Mouse (Mus musculus): Measurements from ENCODE around the gene Pik3r3. TPM values are rescaled to one million over a fixed set of nuclear protein-coding genes. Genes with fewer than 3 reads are reported as not detected.
"Not testable (repeated sequence)": the region's sequence is repeated elsewhere in the genome, so short reads cannot be mapped to it uniquely, and the experiment has no call there.

Pik3r3 gene
- total RNA-seq, 2 experiments from 2014 or later: 9.8 to 10.6 TPM

GRCm38 (mm10) chr4:116217046-116217445 is 4.4 kb upstream of the Pik3r3 start:
- no peak for DNase-seq
- intact Hi-C loops (cut with DNase I): no loop called here

- not testable (repeated sequence) for DNase-seq
- intact Hi-C loops (cut with DNase I): loop anchor here (2.0 kb wide), 1 partner anchor 25 kb away; no protein-coding TSS in a partner anchor
Measured at GRCm38 (mm10) chr4:116217661-116218060, 3.8 kb upstream of the Pik3r3 start.

GRCm38 (mm10) chr4:116219056-116219455 is 2.4 kb upstream of the Pik3r3 start:
- intact Hi-C loops (cut with DNase I): loop anchor here (2.0 kb wide), 1 partner anchor 26 kb away; no protein-coding TSS in a partner anchor
- no peak for DNase-seq

- DNase-seq: peak; percentile 7 to 11
- intact Hi-C loops (cut with DNase I): loop anchor here (2.0 kb wide), 1 partner anchor 45 kb away; no protein-coding TSS in a partner anchor
Measured at GRCm38 (mm10) chr4:116220071-116220650, 1.3 kb upstream of the Pik3r3 start.

GRCm38 (mm10) chr4:116220780-116221139 is 658 bp upstream of the Pik3r3 start:
- DNase-seq: no peak
- intact Hi-C loops (cut with DNase I): loop anchor here (2.0 kb wide), 1 partner anchor 46 kb away; no protein-coding TSS in a partner anchor

- intact Hi-C loops (cut with DNase I): loop anchor here (2.0 kb wide), 1 partner anchor 47 kb away; no protein-coding TSS in a partner anchor
- DNase-seq: peak in 1 of 2 experiments; percentile 23
Measured at GRCm38 (mm10) chr4:116221996-116222842, 801 bp downstream of the Pik3r3 start.

GRCm38 (mm10) chr4:116222843-116223119 is 1.4 kb downstream of the Pik3r3 start:
- no peak for DNase-seq
- intact Hi-C loops (cut with DNase I): no loop called here

GRCm38 (mm10) chr4:116243377-116243776 is 22.0 kb downstream of the Pik3r3 start:
- intact Hi-C loops (cut with DNase I): loop anchor here (2.0 kb wide), 1 partner anchor 15 kb away; no protein-coding TSS in a partner anchor
- no peak for DNase-seq

GRCm38 (mm10) chr4:116244240-116244639 is 22.8 kb downstream of the Pik3r3 start:
- no peak for DNase-seq
- intact Hi-C loops (cut with DNase I): no loop called here

GRCm38 (mm10) chr4:116245926-116246325 is 24.5 kb downstream of the Pik3r3 start:
- peak; percentile 23 to 42 for DNase-seq
- intact Hi-C loops (cut with DNase I): loop anchor here (5.0 kb wide), 1 partner anchor 41 kb away; no protein-coding TSS in a partner anchor

- DNase-seq: no peak
- intact Hi-C loops (cut with DNase I): loop anchor here (5.0 kb wide), 1 partner anchor 37 kb away; no protein-coding TSS in a partner anchor
Measured at GRCm38 (mm10) chr4:116249986-116250385, 28.6 kb downstream of the Pik3r3 start.

- no peak for DNase-seq
- intact Hi-C loops (cut with DNase I): loop anchor here (5.0 kb wide), 1 partner anchor 96 kb away; the partner anchor contains the start of genes 1700042G07Rik and Gm49337
Measured at GRCm38 (mm10) chr4:116268220-116268619, 46.8 kb downstream of the Pik3r3 start.

- intact Hi-C loops (cut with DNase I): loop anchor here (1.0 kb wide), 1 partner anchor 113 kb away; no protein-coding TSS in a partner anchor
- DNase-seq: no peak
Measured at GRCm38 (mm10) chr4:116282211-116282610, 60.8 kb downstream of the Pik3r3 start.

- DNase-seq: no peak
- intact Hi-C loops (cut with DNase I): no loop called here
Measured at GRCm38 (mm10) chr4:116291561-116291960, 70.1 kb downstream of the Pik3r3 start.

- intact Hi-C loops (cut with DNase I): no loop called here
- no peak for DNase-seq
Measured at GRCm38 (mm10) chr4:116293296-116293695, 71.9 kb downstream of the Pik3r3 start.

- intact Hi-C loops (cut with DNase I): no loop called here
- no peak for DNase-seq
Measured at GRCm38 (mm10) chr4:116300878-116301355, 79.5 kb downstream of the Pik3r3 start.

GRCm38 (mm10) chr4:116304551-116304950 is 83.1 kb downstream of the Pik3r3 start:
- DNase-seq: no peak
- intact Hi-C loops (cut with DNase I): no loop called here

- no peak for DNase-seq
- intact Hi-C loops (cut with DNase I): no loop called here
Measured at GRCm38 (mm10) chr4:116317575-116317974, 96.2 kb downstream of the Pik3r3 start.

- peak; percentile 15 to 39 for DNase-seq
- intact Hi-C loops (cut with DNase I): no loop called here
Measured at GRCm38 (mm10) chr4:116322127-116322526, 100.7 kb downstream of the Pik3r3 start.

GRCm38 (mm10) chr4:116329256-116329655 is 107.8 kb downstream of the Pik3r3 start:
- intact Hi-C loops (cut with DNase I): no loop called here
- no peak for DNase-seq

- intact Hi-C loops (cut with DNase I): loop anchor here (5.0 kb wide), 1 partner anchor 169 kb away; the partner anchor contains the start of gene Tspan1
- DNase-seq: no peak
Measured at GRCm38 (mm10) chr4:116336294-116336693, 114.9 kb downstream of the Pik3r3 start.

Measured in heart, postnatal 36 days (tissue).